Mouse (Mus musculus) activated CD4-positive, CD25-positive, alpha-beta regulatory T cell, adult 4 months (primary cell): ENCODE results near the gene Mmaa. TPM values are rescaled to one million over a fixed set of nuclear protein-coding genes. Genes with fewer than 3 reads are reported as not detected.

Experiments used
- ATAC-seq: one replicate; pipeline ENCODE4 v1.8.0; 2017
- polyA plus RNA-seq, 2 experiments: library from polyadenylated mRNA; unstranded; fragments of 100-300 nt; shearing (Covaris generic); gene quantifications; one replicate each; pipeline ENCODE4 v1.2.1; 2017

Mmaa gene
- polyA plus RNA-seq, 2 experiments from 2014 or later: 5.7 to 7.1 TPM

- no peak for ATAC-seq
Observed at GRCm38 (mm10) chr8:79222106-79222751, 72.5 kb downstream of the Mmaa start.

Other genes with a start within 250 kb of the Mmaa start
- not detected for gene 1700011L22Rik, start 46.4 kb downstream of the Mmaa start, polyA plus RNA-seq
- 1 to 10 TPM; 4.7 to 5.4 TPM for gene Smad1, start 104.6 kb upstream of the Mmaa start, polyA plus RNA-seq